Mouse (Mus musculus) left cerebral cortex, postnatal 25 days (tissue): Measurements from ENCODE around the gene Mob1b. TPM values are rescaled to one million over a fixed set of nuclear protein-coding genes. Genes with fewer than 3 reads are reported as not detected.

ENCODE experiments used
- DNase-seq, 2 experiments: peaks; one replicate each; pipeline ENCODE4 v3.0.0; 2022; ENCODE audit warnings: low spot score in 2 of 2, mixed read lengths in 1 of 2
- intact Hi-C: fragments of 180-260 bp; cut with DNase I; formaldehyde crosslinking; loops from one replicate; pipeline ENCODE4 v1.15.1; 2025
- total RNA-seq, 2 experiments: library from RNA; stranded (reverse); gene quantifications; 2 replicates each; pipeline ENCODE4 v1.2.3; 2021

The Mob1b gene
- total RNA-seq, 2 experiments from 2014 or later = 29.5 to 32.9 TPM

DNA sequence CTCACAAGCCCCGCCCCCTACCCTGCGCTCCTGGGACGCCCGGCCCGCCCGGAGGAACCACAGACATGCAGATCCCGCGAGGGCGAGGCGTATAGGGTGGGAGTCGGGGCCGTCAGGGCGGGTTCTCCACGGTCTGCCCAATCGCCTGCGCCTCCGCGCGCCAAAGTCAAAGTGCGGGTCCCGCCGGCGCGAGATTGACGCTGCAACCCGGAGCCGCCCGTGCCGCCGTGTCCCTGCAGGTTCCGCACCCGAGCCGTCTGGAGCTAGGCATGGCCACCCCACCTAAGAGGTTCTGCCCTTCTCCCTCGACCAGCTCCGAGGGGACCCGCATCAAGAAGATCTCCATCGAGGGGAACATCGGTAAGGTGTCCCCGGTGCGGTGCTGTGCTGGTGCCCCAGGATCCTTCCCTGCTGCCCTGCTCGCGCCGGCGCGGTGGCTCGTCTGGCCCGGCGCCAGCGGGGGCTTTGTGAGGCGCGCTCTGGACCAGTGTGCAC is 44.4 kb downstream of the Mob1b start, which contains the start of gene Dck:
Dck (plus strand) TSS at position 10 of the 495 bp plus-strand sequence.
- intact Hi-C loops = loop anchor here (1.0 to 5.0 kb wide), 2 partner anchors 45 to 88 kb away; partner anchors contain the start of genes Grsf1 and Mob1b

DNA sequence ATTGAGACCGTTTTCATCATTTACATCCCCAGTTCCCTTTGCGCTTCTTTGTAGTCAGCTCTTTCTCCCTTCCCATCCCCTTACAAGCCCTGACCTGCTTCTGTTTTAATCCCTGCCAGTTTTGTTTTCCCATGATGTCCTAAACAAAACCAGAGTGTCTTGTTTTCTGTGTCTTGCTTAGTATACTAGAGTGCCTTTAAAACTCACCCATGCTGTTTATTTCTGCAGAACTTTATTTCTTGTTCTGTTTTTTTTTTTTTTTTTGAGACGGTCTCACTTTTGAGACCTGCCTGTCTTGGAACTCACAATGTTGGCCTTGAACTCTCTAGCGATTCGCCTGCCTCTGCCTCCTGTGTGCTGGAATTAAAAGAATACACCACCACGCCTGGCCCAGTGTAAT is 44.9 kb downstream of the Mob1b start:
- intact Hi-C loops = no loop called here
- DNase-seq = no peak

More for the DNA sequence above, 44.4 kb downstream of the Mob1b start, which contains the start of gene Dck:
- peak; percentile 94 to 98 for DNase-seq

DNA sequence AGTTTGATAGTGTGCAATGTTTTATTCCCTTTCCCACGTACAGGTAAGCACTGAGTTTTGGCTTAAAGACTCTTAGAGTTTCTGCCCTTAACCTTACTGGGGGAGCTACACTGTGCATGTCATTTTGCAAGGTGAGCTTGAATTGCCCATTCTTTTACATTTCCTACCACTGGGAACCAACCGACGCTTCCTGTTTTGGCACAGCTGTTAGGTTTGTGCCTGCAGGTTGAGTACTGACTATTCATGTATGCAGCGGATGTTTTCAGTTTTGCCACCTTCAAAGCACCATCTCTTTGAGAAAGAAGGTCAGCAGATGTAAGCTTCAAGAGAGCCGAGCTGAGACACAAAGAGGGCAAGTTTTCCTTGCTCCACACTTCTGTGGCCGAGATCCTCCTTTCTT is 45.5 kb downstream of the Mob1b start:
- DNase-seq = no peak
- intact Hi-C loops = no loop called here

DNA sequence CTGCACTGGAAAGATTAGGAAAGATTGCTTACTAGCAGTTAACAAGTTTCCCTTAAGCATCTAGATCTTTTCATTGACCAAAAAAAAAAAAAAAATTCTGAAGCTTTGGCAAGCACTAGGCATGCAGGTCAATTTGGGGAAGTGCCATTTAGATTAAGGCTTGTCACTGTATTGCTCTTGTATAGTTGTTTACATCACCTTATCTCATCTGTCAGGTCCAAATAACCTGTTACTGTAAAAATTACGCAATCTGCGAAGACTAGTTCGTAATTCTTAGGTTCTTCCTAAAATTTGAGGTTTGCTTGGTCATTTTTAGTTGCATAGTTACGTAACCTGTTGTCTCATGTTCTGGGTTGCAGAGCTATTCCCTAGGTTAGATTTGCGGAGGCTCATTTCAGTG is 46.2 kb downstream of the Mob1b start:
- intact Hi-C loops = no loop called here
- no peak for DNase-seq

DNA sequence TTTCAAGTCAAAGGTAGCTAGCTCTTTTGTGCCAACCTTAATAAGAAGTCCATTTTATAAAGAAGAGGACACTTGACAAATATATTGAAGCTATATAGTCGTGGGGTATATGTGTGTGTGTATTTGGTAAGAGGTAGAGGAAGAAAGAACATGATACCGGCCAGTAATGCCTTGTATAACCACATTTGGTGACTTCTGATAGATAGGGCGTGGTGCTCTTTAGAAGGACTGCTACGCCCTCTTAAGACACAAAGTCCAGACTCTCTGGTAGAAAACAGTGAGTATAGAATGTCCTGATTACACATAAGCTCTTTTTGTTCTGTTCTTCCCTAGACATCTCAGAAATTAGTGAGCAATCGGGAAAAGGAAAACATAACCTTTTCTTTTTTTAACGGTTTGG is 47.5 kb downstream of the Mob1b start:
- no peak for DNase-seq
- intact Hi-C loops = no loop called here

DNA sequence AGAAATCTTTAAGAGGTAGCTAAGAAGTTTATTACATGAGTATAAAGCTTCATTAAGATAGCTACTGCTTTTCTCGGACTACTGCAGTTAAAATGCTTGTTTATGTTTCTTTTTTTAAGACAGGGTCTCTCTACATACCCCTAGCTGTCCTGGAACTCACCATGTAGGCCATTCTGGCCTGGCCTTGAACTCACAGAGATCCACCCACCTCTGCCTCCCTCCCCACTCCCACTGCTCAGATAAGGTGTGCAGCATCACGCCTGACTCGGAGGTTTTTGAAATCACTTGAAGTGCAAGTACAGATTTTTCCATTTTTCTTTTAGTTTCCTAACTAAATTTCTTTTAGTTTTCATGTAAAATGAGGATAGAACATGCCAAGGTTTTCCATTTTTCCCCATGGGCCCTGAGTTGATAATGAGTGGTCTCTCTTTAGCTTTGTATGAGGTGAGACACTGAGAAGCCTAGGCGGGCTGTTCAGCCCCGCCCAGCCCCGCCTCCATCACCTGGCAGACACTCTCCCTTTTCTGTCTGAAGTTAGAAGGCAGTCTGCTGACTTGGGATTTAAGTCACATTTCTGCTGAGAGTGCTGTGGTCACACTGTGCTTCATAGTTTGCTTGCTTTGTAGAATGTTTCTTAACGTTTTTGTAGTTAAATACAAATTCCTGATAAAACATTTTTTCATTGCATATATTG is 61.6 kb downstream of the Mob1b start:
- no peak for DNase-seq
- intact Hi-C loops = no loop called here

DNA sequence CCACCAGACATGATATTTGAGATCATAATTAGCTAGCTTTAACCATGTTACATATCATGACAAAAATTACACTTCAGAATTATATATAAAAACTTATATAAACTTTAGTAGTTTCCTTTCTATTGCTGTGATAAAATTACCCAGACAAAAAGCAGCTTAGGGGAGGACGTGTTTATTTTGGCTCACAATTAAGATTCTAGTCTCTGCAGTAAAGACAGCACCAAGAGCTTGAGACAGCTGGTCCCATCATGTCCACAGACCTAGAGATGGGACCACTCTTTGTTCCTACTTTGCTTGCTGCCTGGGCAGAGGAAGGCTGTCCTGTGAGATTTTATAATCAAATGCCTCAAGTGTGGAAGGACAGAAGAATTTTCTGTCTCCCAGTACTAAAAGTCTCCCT is 64.4 kb downstream of the Mob1b start:
- intact Hi-C loops = no loop called here
- no peak for DNase-seq

DNA sequence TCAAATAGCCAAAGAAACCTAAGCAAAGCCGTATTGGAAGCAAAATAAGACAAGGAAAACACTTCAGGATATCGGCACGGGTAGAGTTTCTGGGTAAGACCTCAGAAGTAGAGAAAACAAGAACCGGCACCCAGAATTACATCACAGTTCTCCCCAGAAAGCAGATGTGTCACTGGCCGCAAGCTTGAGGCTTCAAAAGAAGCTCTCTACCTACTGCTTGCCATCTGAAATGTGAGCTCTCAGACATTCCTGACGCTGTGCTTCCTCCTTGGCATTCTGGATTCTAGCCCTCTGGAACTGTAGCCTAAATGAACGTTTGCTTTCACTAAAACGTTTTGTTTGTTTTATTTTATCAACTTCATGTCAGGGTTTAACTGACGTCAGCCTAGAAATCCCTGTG is 70.0 kb downstream of the Mob1b start:
- intact Hi-C loops = loop anchor here (2.0 to 10.0 kb wide), 3 partner anchors 96 to 594 kb away; partner anchors contain the start of gene Slc4a4
- peak in 1 of 2 experiments; percentile 18 for DNase-seq

DNA sequence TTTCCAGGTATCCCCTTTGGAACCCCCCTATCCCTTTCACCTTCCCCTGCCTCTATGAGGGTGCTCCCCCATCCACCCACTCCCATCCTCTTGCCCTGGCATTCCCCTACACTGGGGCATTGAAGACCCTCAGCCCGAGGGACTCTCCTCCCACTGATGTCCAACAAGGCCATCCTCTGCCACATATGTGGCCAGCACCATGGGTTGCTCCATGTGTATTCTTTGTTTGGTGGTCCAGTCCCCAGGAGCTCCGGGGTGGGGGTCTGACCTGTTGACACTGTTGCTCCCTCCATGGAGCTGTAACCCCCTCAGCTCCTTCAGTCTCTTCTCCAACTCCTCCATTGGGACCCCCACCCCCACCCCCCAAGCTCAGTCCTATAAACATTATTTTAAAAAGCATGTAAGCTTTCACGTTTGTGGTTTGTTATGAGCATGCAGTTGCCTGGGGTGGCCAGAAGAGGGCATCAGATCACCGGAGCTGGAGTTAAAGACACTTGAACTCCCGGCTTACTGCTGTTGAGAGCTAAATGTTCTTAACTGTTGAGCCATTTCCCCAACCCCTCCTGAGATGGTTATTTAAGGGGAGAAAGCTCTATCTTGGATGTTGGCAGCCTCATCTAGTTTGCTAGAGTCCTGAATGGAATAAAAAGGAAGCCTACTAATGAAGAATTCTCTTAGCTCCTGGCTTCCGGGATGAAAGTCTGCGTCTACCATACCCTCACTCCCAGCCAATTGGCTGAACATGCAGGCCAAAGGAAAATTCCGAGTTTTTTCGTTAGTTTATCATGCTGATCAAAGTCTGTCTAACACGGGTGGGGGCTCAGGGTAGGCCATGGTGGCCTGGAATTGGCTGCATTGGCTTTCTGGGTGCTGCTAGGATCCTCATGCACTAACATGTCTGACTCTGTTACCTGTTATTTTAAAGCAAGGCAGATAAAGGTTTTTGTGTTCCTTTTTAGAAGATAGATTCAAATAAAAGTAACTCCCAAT is 70.9 kb downstream of the Mob1b start:
- DNase-seq = peak; percentile 39 to 56
- intact Hi-C loops = loop anchor here (2.0 to 10.0 kb wide), 3 partner anchors 95 to 593 kb away; partner anchors contain the start of gene Slc4a4

DNA sequence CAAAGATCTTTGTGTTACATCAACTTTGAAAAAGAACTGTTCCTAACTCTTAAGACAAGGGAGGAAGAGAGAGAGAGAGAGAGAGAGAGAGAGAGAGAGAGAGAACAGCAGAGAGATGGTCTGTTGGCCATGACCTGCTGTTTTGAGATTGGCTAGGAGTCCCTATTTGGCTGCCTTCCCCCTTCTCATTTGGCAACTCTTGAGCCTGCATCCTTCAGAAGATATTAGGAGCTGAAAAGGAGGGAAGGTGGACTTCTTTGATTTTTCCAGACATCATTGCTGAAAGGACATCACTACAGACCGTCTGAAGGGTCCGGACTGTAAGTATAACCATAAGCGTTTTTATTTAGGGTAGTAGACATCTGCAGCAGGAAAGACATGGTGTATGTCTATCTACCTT is 73.0 kb downstream of the Mob1b start:
- DNase-seq = no peak
- intact Hi-C loops = loop anchor here (10.0 kb wide), 1 partner anchor 431 kb away; no protein-coding TSS in a partner anchor

DNA sequence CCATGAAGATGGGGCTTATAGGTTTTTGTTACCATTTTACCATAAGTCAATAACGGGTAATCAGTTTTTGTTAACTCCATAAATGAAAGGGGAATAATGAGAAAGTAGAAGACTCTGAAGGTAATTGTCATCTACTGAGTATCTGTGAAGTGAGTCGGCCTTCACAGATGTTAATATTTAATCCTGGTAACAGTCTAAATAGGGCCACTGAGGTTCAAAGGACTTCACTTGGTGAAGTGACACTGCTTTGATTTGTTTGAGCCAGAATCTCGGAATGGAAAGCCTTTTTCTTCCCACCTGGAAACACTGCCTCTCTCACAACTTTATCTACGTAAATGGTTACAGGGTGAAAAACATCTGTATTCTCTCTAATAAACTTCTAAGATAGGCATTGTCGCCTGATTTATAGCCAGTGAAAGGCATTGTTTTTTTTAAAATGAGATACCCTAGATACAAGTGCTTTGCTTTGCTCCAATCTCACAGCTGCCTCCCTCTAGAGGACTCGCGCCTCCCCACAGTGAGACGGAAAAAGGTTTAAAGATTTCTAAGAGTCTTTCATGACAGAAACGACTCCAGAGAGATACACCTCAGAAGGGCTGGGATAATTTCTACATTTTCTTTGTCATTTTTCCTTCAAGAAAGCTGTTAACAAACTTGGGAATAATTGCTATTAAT is 75.4 kb downstream of the Mob1b start:
- DNase-seq = no peak
- intact Hi-C loops = loop anchor here (10.0 kb wide), 1 partner anchor 429 kb away; no protein-coding TSS in a partner anchor

DNA sequence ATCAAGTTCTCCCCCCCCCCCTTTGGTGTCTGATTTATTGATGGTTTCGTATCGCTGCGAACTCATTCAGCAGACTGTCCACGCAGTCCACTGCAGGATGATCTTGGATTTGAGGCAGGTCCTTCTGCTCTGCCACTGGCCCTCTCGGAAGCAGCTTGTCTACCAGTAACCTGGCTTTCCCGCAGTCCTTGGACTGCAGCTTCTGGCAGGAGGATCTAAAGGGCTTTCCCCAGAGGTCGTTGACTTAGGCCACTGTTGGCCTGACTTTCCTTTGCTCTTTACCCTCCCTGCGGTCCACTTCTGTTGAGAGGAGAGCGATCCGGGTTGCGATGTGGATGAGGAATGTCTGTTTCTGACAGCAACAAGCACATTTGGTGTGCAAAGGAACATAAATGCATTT is 75.9 kb downstream of the Mob1b start:
- intact Hi-C loops = loop anchor here (10.0 kb wide), 1 partner anchor 428 kb away; no protein-coding TSS in a partner anchor

DNA sequence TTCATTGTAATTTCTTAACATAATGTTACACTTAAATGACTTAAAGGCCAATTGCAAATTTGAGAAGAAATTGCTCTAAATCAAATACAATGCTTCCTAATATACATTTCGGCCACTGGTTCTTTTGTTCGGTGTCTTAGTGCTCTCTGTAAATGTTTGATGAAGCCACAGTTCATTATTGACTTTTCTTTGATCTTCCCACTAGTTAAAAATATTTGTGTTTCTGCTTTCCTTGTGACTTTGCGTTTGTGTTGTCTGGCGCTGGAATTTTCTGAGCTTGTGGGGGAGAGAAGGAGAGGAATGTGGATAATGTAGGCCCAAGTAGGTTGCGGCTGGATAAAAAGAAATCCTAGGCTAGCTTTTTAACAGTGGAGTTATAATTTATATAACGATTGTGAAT is 76.5 kb downstream of the Mob1b start:
- intact Hi-C loops = loop anchor here (10.0 kb wide), 1 partner anchor 428 kb away; no protein-coding TSS in a partner anchor

More for the DNA sequence above, 75.9 kb downstream of the Mob1b start:
- no peak for DNase-seq

DNA sequence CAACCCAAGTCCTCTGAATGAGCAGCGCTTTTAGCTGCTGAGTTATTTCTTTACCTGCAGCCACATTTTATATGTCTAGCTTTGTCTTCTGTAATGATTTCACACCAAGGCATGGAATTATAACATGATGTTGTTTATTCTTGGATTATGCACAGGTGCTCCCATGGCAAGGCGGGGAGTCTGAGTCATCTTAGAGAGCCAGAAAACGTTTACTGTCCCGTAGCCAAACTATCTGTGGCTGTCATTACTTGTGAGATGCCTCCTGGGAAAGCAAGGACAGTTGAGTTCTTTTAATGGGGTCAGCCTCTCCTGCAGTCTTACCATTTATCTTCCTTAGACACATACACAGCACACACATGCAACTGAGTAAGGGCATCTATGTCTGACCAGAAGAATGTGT is 85.0 kb downstream of the Mob1b start:
- intact Hi-C loops = no loop called here
- no peak for DNase-seq

More for the DNA sequence above, 76.5 kb downstream of the Mob1b start:
- DNase-seq = no peak

DNA sequence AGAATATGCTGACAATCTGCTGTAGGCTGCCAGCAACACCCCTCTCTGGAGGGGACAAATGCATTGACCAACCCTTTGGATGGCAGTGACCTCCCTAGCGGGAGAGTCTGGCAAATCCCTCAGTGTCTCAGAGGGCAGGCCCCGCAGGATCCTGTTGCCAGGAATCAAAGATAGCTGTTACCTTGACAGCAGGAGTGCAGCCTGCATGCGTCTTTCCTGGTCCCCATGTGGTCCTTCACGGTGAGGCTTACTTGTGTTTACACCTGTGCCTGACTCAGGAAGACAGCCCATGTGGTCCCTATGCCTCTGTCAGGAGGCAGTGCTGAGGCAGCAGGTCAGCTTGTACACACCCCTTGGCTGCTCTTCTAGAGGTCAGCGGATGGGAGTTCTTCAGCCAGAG is 85.6 kb downstream of the Mob1b start:
- no peak for DNase-seq
- intact Hi-C loops = no loop called here

DNA sequence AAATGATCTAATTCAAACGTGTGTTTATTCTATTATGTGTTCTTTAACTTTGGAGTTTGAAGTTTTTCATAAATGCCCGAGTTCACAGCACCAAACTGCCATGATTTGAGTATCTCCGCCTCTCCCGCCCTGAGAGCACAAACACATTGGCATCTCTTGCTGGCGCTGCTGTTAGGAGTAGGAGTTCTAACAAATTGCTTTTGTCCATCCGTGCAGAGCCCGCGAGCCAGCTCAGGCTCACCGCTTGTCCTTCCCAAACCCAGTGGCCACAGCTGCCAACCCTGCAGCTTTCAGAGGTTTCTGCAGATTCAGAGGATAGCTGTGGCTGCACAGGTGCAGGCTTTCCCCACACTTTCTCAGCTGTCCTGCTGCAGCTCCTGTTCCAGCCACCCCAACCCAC is 86.7 kb downstream of the Mob1b start:
- DNase-seq = no peak
- intact Hi-C loops = no loop called here

DNA sequence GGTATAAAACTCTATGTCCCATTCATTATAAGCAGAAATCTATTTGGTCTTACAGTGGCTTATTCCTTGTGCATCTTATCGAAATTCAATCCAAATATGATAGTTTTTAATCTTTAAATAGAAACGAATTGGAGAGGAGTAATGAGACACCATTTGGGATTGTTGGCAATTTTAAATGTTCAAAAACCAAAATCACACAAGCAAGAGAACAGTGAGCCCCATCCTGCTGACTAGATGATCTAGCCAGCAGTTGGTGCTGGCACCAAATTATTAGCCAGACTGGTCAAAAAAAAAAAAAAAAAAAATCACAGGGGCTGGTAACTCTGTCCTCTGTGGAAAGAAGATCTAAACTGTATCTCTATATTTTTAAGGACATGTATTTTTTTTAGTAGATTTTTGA is 92.5 kb downstream of the Mob1b start:
- no peak for DNase-seq
- intact Hi-C loops = no loop called here
